Mouse (Mus musculus) lung, embryonic 16.5 days (tissue): ENCODE results near the gene Lrfn3. TPM values are rescaled to one million over a fixed set of nuclear protein-coding genes. Genes with fewer than 3 reads are reported as not detected.
A peak's percentile ranks its signal among the peaks of the same experiment; 100 is the strongest.

Experiments used
- ATAC-seq: fragments of 200-750 bp; cut with Nextera tagmentation; 2 replicates; pipeline ENCODE4 v1.8.0; 2017; ENCODE audit warnings: low read depth, mild to moderate bottlenecking, moderate library complexity
- H3K27ac ChIP-seq: fragments of 300-500 bp; sonication (generic); 2 replicates; pipeline ENCODE4 v1.5.1; 2014; ENCODE audit warnings: mild to moderate bottlenecking, control low read depth, low read length
- H3K27me3 ChIP-seq: fragments of 300-500 bp; sonication (generic); 2 replicates; pipeline ENCODE4 v1.6.1; 2014; ENCODE audit warnings: low read depth, low read length, mixed read lengths; ENCODE audit not compliant: control insufficient read depth, insufficient read depth
- H3K36me3 ChIP-seq: fragments of 300-500 bp; sonication (generic); 2 replicates; pipeline ENCODE4 v1.6.1; 2014; ENCODE audit warnings: low read length; ENCODE audit not compliant: control insufficient read depth, insufficient read depth
- H3K4me1 ChIP-seq: fragments of 300-500 bp; sonication (generic); replicated peaks from 2 replicates; pipeline ENCODE4 v1.6.1; 2014; ENCODE audit warnings: low read length, mixed read lengths; ENCODE audit not compliant: control insufficient read depth, insufficient read depth
- H3K4me2 ChIP-seq: fragments of 300-500 bp; sonication (generic); 2 replicates; pipeline ENCODE4 v1.6.1; 2014; ENCODE audit warnings: low read depth, low read length, control low read depth
- H3K4me3 ChIP-seq: fragments of 300-500 bp; sonication (generic); 2 replicates; pipeline ENCODE4 v1.5.1; 2014; ENCODE audit warnings: mild to moderate bottlenecking, low read length, control low read depth
- H3K9ac ChIP-seq: fragments of 300-500 bp; sonication (generic); 2 replicates; pipeline ENCODE4 v1.6.1; 2014; ENCODE audit warnings: low read length, control low read depth
- H3K9me3 ChIP-seq: fragments of 300-500 bp; sonication (generic); 2 replicates; pipeline ENCODE4 v1.6.1; 2016; ENCODE audit warnings: low read length; ENCODE audit not compliant: control insufficient read depth
- WGBS: fragments of 180-500 bp; shearing (Covaris S2); extraction: QIAGEN DNeasy Blood & Tissue Kit; methylation state at CpG from one replicate; pipeline ENCODE4 v1.1.7; 2014; 5-methylcytosine and 5-hydroxymethylcytosine counted together
- polyA plus RNA-seq: library from polyadenylated mRNA; unstranded; fragments of >200 nt; fragmentation: Nextera tagmentation; extraction: Ambion mirVana; gene quantifications from 2 replicates; pipeline ENCODE4 v1.2.1, GENCODE M21; 2015

The Lrfn3 gene
- polyA plus RNA-seq, 1 experiment from 2014 or later, result 3.5 TPM

DNA sequence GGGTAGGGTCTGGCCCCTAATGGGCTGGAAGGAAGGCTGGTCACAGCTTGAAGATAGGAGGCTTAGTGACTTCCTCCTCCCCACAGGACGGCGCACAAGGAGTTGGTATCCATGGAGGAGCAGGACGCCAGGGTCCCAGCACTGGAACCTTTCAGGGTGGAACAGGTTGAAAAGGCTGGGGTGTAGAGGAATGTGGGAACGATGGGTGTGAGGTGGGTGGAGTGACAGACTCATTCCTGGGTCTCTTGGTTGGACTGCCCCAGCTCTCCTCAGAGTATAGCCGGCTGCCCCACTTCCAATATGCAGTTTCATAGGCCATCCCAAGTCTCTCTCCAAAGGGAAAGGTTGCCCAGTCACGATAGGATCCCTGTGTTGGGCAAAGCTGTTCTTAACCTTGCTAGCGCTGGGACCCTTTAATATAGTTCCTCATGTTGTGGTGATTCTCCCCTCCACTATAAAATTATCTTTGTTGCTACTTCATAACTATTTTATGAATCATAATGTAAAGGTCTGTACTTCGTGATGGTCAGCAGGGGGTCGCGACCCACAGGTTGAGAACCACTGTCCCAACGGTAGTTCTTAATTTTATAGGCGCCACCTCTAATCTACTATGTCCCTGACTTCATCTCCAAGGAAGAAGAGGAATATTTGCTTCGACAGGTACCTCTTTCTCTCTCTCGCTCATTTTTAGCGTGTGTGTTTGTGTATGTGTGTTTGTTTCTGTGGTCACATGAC, 53.0 kb downstream of the Lrfn3 start:
- Histone ChIP-seq H3K4me2 (peak overlapping the region; percentile 95), H3K27ac (no peak overlapping the region)
- 48% methylated on average over 15 of the region's 15 CpGs for WGBS

DNA sequence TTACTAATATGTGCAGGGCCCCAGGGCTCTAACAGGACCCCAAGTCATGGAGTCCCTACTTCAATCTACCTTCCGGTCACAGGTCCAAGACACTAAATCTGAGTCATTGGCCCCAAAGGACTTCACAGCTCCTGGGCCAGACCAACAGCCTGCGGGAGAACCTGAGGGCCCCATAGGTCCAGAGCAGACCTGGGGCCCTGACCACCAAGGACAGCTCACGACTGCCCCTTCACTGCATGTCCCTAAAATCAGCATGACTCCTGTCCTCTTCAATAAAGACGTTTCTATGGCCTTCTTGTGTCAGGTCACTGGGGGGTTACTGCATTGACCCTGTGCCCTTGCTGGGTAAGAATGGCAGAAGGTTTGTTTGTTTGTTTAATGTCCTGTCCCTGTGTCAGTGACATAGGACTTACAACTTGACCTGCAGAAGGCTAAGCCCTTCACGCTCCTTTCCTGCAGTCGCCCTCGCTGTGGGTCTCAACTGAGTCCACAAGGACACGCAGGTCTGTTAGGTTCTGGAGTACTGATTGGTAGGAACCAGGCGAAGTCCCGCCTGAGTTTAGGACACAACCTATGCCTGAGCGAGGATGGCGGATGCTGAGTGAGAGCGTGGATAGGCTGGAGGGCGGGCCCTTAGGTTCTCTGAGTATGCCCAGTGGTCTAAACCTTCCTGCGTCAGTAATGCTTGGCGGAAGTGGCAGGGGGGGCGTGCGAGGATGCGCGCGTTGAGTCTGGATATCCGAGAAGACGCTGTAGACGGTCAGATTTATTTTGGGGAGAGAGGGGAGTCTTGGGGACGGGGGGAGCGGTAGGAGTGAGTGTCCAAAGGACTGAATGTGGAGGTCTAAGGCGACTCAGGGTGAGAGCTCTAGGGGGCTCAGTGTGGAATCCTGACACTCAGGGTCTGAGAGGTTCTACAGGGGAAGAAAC, 54.2 kb downstream of the Lrfn3 start, which contains the start of gene Alkbh6:
Gene Alkbh6 (plus strand): TSS at position 642 of the 930 bp plus-strand sequence.
- Histone ChIP-seq H3K27me3 (no peaks in the 10 kb centered on the region), H3K9ac (peak within 1 kb of the TSS; percentile 78), H3K4me2 (peak within 1 kb of the TSS; percentile 95), H3K27ac (peak within 1 kb of the TSS; percentile 60), H3K36me3 (peaks cover 2% of the 10 kb centered on the region; the same call in 1 of the 2 replicates), H3K4me3 (peak within 1 kb of the TSS; percentile 80), H3K4me1 (peaks cover 11% of the 10 kb centered on the region; the same call in 1 of the 2 replicates), H3K9me3 (no peaks in the 10 kb centered on the region)
- peak; percentile 100 for ATAC-seq
- 4% methylated on average over 27 of the region's 27 CpGs for WGBS

More for the DNA sequence above, 53.0 kb downstream of the Lrfn3 start:
- Histone ChIP-seq H3K9me3 (no peaks in the 10 kb centered on the region), H3K27me3 (no peaks in the 10 kb centered on the region), H3K9ac (peak overlapping the region; percentile 78), H3K36me3 (no peaks in the 10 kb centered on the region; the same call in 1 of the 2 replicates), H3K4me1 (peaks cover 11% of the 10 kb centered on the region; the same call in 1 of the 2 replicates), H3K4me3 (peak overlapping the region; percentile 80)
- no peak for ATAC-seq

DNA sequence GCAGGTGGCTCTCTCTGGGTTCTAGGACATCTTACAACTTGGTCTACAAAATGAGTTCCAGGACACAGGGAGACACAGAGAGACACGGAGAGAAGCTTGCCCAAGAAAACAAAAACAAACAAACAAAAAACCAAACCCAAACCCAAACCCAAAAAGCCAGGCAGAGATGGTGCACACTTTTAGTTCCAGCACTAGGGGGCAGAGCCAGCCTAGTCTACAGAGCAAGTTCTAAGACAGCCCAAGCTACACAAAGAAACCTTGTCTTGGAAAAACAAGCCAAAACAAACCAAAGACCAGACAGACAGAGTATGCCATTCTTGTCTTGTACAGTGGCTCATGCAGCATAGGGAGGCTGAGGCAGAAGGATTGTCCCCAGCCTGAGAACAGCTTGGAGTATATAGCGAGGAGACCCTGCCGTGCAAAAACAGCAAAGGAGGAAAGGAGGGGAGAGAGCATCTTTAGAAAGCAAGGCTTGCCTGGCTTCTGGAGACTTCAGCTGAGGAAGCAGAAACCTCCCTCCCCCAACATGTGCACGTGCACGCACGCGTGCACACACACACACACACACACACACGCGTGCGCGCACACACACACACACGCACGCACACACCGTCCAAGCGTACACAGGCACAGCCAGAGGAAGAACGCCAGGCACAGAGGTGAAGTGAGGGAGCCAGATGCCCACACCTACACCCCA, 56.3 kb downstream of the Lrfn3 start:
- ATAC-seq, result no peak
- no peak overlapping the region for H3K4me2 ChIP-seq
- 86% methylated on average over 16 of the region's 16 CpGs for WGBS
- peaks cover 4% of the 10 kb centered on the region for H3K36me3 ChIP-seq
- no peak overlapping the region for H3K9ac ChIP-seq
- H3K9me3 ChIP-seq, result no peaks in the 10 kb centered on the region
- H3K4me3 ChIP-seq, result no peak overlapping the region
- H3K4me1 ChIP-seq, result peaks cover 11% of the 10 kb centered on the region; the same call in 1 of the 2 replicates
- H3K27ac ChIP-seq, result no peak overlapping the region
- H3K27me3 ChIP-seq, result no peaks in the 10 kb centered on the region

Other genes starting within 250 kb of the Lrfn3 start
- 11.6 and 14.3 TPM in 2 replicates for gene Zfp382, start 240.8 kb downstream of the Lrfn3 start, polyA plus RNA-seq
- 13.7 and 14.8 TPM in 2 replicates for gene Zfp146, start 193.0 kb downstream of the Lrfn3 start, polyA plus RNA-seq
- 17.1 and 20.2 TPM in 2 replicates for gene Cox7a1, start 178.6 kb downstream of the Lrfn3 start, polyA plus RNA-seq
- gene Capns1, start 164.0 kb downstream of the Lrfn3 start, polyA plus RNA-seq, result 91.2 and 99.5 TPM in 2 replicates
- gene Polr2i, start 130.8 kb downstream of the Lrfn3 start, polyA plus RNA-seq, result 146 and 152 TPM in 2 replicates
- 156 and 161 TPM in 2 replicates for gene Tbcb, start 130.5 kb downstream of the Lrfn3 start, polyA plus RNA-seq
- 0.30 TPM in 1 of 2 replicates, not detected in the other for gene Ovol3, start 127.0 kb downstream of the Lrfn3 start, polyA plus RNA-seq
- 0.48 and 0.83 TPM in 2 replicates for gene Thap8, start 82.7 kb downstream of the Lrfn3 start, polyA plus RNA-seq
- gene Wdr62, start 82.4 kb downstream of the Lrfn3 start, polyA plus RNA-seq, result 11.8 and 12.2 TPM in 2 replicates
- gene Clip3, start 71.0 kb downstream of the Lrfn3 start, polyA plus RNA-seq, result 15.9 and 20.7 TPM in 2 replicates
- 82.1 and 84.4 TPM in 2 replicates for gene Alkbh6, start 54.1 kb downstream of the Lrfn3 start, polyA plus RNA-seq
- gene Syne4, start 48.0 kb downstream of the Lrfn3 start, polyA plus RNA-seq, result 32.5 and 33.6 TPM in 2 replicates
- gene E130208F15Rik, start 41.0 kb downstream of the Lrfn3 start, polyA plus RNA-seq, result 0.38 TPM in 1 of 2 replicates, not detected in the other
- gene Sdhaf1, start 38.9 kb downstream of the Lrfn3 start, polyA plus RNA-seq, result 14.5 and 15.8 TPM in 2 replicates
- gene Tyrobp, start 51.0 kb upstream of the Lrfn3 start, polyA plus RNA-seq, result 53.5 and 63.9 TPM in 2 replicates
- 2.0 and 2.6 TPM in 2 replicates for gene Hcst, start 57.1 kb upstream of the Lrfn3 start, polyA plus RNA-seq
- 1.9 and 2.0 TPM in 2 replicates for gene Nfkbid, start 59.0 kb upstream of the Lrfn3 start, polyA plus RNA-seq
- gene Aplp1, start 82.8 kb upstream of the Lrfn3 start, polyA plus RNA-seq, result 20.4 and 22.3 TPM in 2 replicates
- not detected in 2 replicates for gene Kirrel2, start 94.9 kb upstream of the Lrfn3 start, polyA plus RNA-seq
- not detected in 2 replicates for gene Nphs1, start 95.5 kb upstream of the Lrfn3 start, polyA plus RNA-seq
- gene Prodh2, start 130.8 kb upstream of the Lrfn3 start, polyA plus RNA-seq, result 0.41 and 2.4 TPM in 2 replicates
- 7.6 and 7.8 TPM in 2 replicates for gene Arhgap33, start 172.3 kb upstream of the Lrfn3 start, polyA plus RNA-seq
- gene Hspb6, start 189.4 kb upstream of the Lrfn3 start, polyA plus RNA-seq, result 32.0 and 34.0 TPM in 2 replicates
- 12.9 and 14.9 TPM in 2 replicates for gene Proser3, start 189.5 kb upstream of the Lrfn3 start, polyA plus RNA-seq
- 38.1 and 46.1 TPM in 2 replicates for gene Lin37, start 197.1 kb upstream of the Lrfn3 start, polyA plus RNA-seq
- 95.5 and 96.3 TPM in 2 replicates for gene U2af1l4, start 200.5 kb upstream of the Lrfn3 start, polyA plus RNA-seq
- 14.3 and 18.2 TPM in 2 replicates for gene Gm49396, start 200.6 kb upstream of the Lrfn3 start, polyA plus RNA-seq
- gene Psenen, start 200.9 kb upstream of the Lrfn3 start, polyA plus RNA-seq, result 144 and 146 TPM in 2 replicates
- 4.2 and 6.4 TPM in 2 replicates for gene Igflr1, start 202.7 kb upstream of the Lrfn3 start, polyA plus RNA-seq
- 8.7 and 10.0 TPM in 2 replicates for gene Kmt2b, start 226.0 kb upstream of the Lrfn3 start, polyA plus RNA-seq
- gene Zbtb32, start 236.1 kb upstream of the Lrfn3 start, polyA plus RNA-seq, result 4.5 and 4.6 TPM in 2 replicates